Mouse (Mus musculus) colon, adult 2 months (tissue): ENCODE results near the gene Nipbl. TPM values are rescaled to one million over a fixed set of nuclear protein-coding genes. Genes with fewer than 3 reads are reported as not detected.

Experiments used
- polyA plus RNA-seq: library from polyadenylated mRNA; depleted of rRNA; stranded (reverse); fragments of >200 nt; gene quantifications from 2 replicates; pipeline ENCODE4 v1.2.3, GENCODE M21; 2012; rRNA removed

Gene Nipbl
- polyA plus RNA-seq: 2.8 and 3.0 TPM in 2 replicates

DNA sequence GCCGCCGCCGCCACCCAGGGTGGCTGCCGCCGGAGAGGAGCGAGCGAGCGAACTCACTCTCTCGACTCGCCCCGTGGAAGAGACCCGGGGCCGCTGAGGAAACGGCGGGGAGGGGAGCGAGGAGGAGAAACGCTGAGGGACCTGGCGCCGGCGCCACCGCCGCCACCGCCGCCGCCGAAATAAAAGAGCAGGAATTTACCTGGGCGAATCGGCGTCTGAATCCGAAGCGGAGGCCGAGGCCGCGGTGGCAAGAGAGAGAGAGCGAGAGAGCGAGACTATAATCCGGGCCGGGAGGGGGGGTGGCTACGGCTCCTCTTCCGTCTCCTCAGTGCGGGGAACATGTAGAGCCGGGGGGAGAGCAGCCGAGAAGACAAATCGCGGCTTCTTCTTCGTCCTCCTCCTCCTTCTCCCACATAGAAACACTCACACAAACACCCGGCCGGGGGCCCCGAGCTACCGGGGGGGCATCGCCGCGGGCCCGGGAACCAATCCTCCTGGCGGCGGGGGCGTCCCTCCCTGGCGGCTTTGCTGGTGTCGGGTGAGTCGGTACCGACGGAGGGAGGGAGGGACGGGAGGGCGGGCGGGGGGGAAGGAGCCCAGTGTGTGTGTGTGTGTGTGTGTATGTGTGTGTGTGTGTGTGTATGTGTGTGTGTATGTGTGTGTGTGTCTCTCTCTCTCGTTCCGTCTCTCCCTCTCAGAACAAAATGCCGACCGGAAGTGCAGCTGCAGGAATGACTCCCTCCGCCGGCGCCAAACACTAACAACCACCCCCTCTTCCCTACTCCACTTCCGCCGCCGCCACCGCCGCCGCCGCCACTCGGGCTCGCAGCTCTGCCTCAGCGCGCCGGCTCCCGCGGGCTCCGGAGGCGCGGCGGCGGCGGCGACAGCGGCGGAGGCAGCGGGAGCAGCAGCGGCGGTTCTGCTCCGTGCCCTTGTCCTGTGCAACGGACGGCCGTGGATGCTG is at the start of gene Nipbl:
Gene Nipbl, minus strand, starts transcription at position 538 of the 964 bp plus-strand sequence.

Other genes with a start within 250 kb of the Nipbl start
- gene Gm2310, start 75.5 kb upstream of the Nipbl start, polyA plus RNA-seq: not detected in 2 replicates